Mouse (Mus musculus) heart, adult 2 months (tissue): ENCODE results near the gene Gm11273.
A peak's percentile ranks its signal among the peaks of the same experiment; 100 is the strongest.

Source experiments
- CTCF ChIP-seq: fragments of 200-600 bp; IDR thresholded peaks from 2 replicates; pipeline ENCODE4 v1.8.1; 2022; ENCODE audit warnings: antibody characterized with exemption, mild to moderate bottlenecking, moderate library complexity
- EP300 ChIP-seq: fragments of 200-500 bp; IDR thresholded peaks from 2 replicates; pipeline ENCODE4 v1.6.1; 2011; ENCODE audit warnings: low read depth, low read length, control low read depth; ENCODE audit not compliant: insufficient read depth
- POLR2A ChIP-seq: fragments of 200-500 bp; IDR thresholded peaks from 2 replicates; pipeline ENCODE4 v1.6.1; 2011; ENCODE audit warnings: mild to moderate bottlenecking, low read depth, low read length, control low read depth; ENCODE audit not compliant: insufficient read depth

DNA sequence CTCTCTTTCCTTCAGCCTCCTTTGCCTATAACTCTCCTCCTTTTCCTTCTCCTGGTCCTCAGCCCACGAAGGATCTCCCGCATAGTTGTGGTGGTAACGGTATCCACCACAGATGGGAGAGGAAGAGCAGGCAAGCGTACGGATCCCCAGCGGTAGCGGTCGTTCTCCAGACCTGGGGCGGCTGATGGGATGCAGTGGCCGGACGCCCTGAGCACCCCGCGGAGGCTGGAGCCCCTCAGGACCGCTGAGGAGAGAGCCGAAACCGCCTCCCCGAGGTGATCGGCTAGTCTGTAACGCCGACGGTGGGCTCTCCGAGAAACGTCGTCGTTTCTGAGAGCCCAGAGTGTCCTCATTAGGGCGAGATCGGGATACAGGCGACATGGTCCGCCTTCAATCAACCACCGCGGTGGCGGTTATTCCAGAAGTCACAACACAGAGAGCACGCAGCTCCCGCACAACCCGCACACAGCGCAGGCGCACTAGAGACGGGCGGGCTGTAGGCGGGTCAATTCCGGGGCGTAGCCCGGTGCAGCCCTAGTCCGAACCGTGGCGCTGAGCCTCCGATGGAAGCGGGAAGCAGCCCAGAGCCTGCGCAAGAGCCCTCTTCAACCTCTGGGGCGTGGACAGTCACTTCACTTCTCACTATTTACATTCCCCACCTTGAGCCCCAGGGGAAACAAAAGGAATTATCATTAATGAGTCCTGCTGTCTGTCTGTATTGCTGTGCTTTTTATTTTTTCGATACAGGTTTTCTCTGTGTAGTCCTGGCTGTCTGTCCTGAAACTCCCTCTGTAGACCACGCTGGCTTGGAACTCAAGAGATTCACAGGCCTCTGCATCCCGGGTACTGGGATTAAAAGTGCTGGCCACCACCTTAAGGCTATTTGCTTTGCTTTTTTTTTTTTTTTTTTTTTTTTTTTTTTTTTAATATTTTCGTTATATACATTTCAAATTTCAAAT is 32.9 kb downstream of the Gm11273 start, which contains the start of gene Nkapl:
- peak; percentile 89 for TF ChIP-seq POLR2A
- peak; percentile 17; the same call in 1 of the 2 replicates for TF ChIP-seq CTCF
- no peak for TF ChIP-seq EP300
